Mouse (Mus musculus): ENCODE data around the gene Tmsb10.

Gene Tmsb10

DNA sequence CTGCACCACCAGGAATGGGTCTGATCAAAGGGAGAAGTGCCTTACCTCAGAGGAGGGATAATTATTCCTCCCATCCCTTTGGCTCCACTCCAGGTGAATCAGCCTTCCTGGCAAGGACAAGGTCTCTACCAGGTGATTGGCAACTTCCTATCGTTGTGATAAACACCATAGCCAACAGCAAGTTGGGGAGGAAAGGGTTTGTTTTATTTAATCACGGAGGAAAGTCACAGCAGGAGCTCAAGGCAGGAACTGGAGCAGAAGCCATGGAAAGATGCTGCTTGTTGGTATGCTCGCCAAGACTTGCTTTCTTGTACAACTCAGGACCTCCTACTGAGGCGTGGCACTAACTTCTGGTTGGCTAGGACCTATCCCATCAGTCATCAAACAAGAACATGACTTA is 47.3 kb downstream of the Tmsb10 start:
- no peak for DNase-seq (ENCODE audit: low spot score in 2 of 2)

Measured in spleen, postnatal 4 days (tissue).